Mouse (Mus musculus) liver, embryonic 13.5 days (tissue): ENCODE results near the gene Rsph9. TPM values are rescaled to one million over a fixed set of nuclear protein-coding genes. Genes with fewer than 3 reads are reported as not detected.
A peak's percentile ranks its signal among the peaks of the same experiment; 100 is the strongest.

Experiments used
- ATAC-seq: fragments of 200-750 bp; cut with Nextera tagmentation; 2 replicates; pipeline ENCODE4 v1.8.0; 2017; ENCODE audit warnings: low read depth, mild to moderate bottlenecking, moderate number of reproducible peaks, moderate library complexity
- DNase-seq: peaks from one replicate; pipeline ENCODE4 v3.0.0; 2022
- H3K27ac ChIP-seq: fragments of 300-500 bp; sonication (generic); 2 replicates; pipeline ENCODE4 v1.5.1; 2015; ENCODE audit warnings: moderate library complexity, mild to moderate bottlenecking, inconsistent platforms
- H3K27me3 ChIP-seq: fragments of 300-500 bp; sonication (generic); 2 replicates; pipeline ENCODE4 v1.6.1; 2015; ENCODE audit warnings: mild to moderate bottlenecking, inconsistent platforms
- H3K36me3 ChIP-seq: fragments of 300-500 bp; sonication (generic); 2 replicates; pipeline ENCODE4 v1.6.1; 2015; ENCODE audit warnings: mild to moderate bottlenecking, inconsistent platforms
- H3K4me1 ChIP-seq: fragments of 300-500 bp; sonication (generic); replicated peaks from 2 replicates; pipeline ENCODE4 v1.6.1; 2015; ENCODE audit warnings: inconsistent platforms
- H3K4me2 ChIP-seq: fragments of 300-500 bp; sonication (generic); 2 replicates; pipeline ENCODE4 v1.6.1; 2015; ENCODE audit warnings: inconsistent platforms, mild to moderate bottlenecking, moderate library complexity
- H3K4me3 ChIP-seq: fragments of 300-500 bp; sonication (generic); replicated peaks from 2 replicates; pipeline ENCODE4 v1.5.1; 2015; ENCODE audit warnings: mild to moderate bottlenecking, inconsistent platforms
- H3K9ac ChIP-seq: fragments of 300-500 bp; sonication (generic); 2 replicates; pipeline ENCODE4 v1.6.1; 2015; ENCODE audit warnings: mild to moderate bottlenecking, inconsistent platforms
- H3K9me3 ChIP-seq: fragments of 300-500 bp; sonication (generic); replicated peaks from 2 replicates; pipeline ENCODE4 v1.6.1; 2016; ENCODE audit warnings: inconsistent platforms
- WGBS: fragments of 180-500 bp; shearing (Covaris S2); methylation state at CpG from one replicate; pipeline ENCODE4 v1.1.7; 2015; ENCODE audit not compliant: insufficient replicate concordance; 5-methylcytosine and 5-hydroxymethylcytosine counted together
- polyA plus RNA-seq: library from polyadenylated mRNA; unstranded; fragments of >200 nt; fragmentation: Nextera tagmentation; extraction: Ambion mirVana; gene quantifications from 2 replicates; pipeline ENCODE4 v1.2.1, GENCODE M21; 2015

Rsph9 gene
- polyA plus RNA-seq, 1 experiment from 2014 or later: 0.96 TPM

DNA sequence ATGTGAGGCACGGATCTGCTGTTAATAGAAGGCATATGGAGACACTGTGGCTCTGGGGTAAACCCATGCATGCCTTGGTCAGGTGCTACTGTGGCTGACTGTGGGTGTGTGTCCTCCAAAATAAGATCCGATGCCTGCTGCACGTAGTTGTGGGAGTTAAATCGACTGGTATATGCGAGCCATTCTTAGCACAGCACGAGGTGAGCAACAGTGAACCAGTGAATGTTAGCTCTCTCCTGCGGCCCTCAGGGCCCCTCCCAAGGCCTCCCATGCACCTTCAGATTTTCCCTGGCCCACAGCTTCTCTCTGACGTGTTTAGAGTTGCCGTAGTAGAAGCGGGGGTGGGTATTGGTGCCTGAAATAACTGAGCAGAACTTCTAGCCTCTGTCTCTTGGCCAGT lies 24.4 kb downstream of the Rsph9 start:
- Histone ChIP-seq H3K9ac (no peak overlapping the region), H3K27ac (no peak overlapping the region), H3K27me3 (no peaks in the 10 kb centered on the region), H3K4me2 (no peak overlapping the region), H3K36me3 (peaks cover 72% of the 10 kb centered on the region), H3K9me3 (no peaks in the 10 kb centered on the region), H3K4me3 (no peak overlapping the region), H3K4me1 (no peaks in the 10 kb centered on the region)
- DNase-seq (no peak), ATAC-seq (no peak)
- 83% methylated on average over 10 of the region's 10 CpGs for WGBS

DNA sequence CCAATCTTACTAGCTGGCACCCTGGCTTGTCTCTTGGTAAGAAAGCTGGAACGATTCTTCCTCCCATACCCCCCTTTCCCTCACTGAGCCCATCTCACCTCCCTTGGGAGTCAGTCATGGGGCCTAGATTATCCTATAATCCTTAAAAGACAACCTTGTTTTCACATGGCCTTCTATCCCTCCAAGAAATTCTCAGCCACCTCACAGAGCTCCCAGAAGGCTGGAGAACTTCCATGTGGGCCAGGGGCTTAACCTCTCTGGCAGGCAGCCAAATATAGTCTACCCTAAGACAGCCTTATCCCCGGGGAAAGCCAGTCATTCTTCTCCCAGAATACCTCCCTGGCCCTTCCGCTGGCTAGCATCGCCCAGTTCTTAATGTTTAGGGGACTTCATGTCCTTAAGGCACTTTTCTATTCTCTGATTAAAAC lies 25.6 kb downstream of the Rsph9 start:
- no peak for DNase-seq
- Histone ChIP-seq H3K9ac (no peak overlapping the region), H3K4me1 (0 out of 2 replicates have a peak, but pooled peaks cover under 1% of the 10 kb centered on the region), H3K27ac (no peak overlapping the region), H3K36me3 (peaks cover 63% of the 10 kb centered on the region), H3K9me3 (no peaks in the 10 kb centered on the region), H3K4me2 (no peak overlapping the region), H3K27me3 (no peaks in the 10 kb centered on the region), H3K4me3 (no peak overlapping the region)
- no peak for ATAC-seq
- WGBS: 82% methylated on average over 4 of the region's 4 CpGs

DNA sequence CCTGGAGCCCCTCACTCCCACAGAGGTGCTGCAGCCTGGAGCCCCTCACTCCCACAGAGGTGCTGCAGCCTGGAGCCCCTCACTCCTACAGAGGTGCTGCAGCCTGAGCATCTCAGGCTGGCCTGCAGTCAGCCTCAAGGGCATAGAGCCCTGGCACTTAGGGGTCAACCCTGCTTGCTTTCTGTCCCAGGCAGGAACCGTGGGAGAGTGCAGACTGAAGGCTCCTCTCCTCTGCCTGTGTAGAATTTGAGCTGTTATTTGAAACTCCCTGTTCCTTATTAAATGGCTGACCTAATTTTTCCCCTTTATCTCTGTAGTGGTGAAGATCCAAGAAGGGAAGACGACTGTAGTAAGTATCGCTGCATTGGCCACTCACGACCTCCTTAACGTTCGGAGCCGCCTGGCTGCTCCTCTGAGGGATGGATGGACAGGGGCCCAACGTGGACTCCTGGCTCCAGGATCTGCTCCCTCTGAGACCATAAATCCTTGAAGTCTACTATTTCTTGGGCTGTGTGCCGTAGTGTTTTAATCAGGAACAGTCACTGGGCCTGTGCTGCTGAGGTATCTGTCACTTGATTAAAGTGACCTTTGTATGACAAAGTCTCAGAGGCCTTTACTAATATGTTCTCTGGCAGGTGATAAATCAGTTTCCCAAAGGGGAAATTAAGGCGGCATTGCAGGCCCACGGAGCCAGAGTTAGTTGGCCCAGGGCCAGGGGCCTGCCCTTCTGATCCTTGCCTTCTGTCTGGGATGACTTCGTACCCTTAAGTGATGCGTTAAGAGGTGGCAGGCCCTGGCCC lies 26.2 kb downstream of the Rsph9 start:
- DNase-seq: no peak
- Histone ChIP-seq H3K36me3 (peaks cover 57% of the 10 kb centered on the region), H3K9me3 (no peaks in the 10 kb centered on the region)

DNA sequence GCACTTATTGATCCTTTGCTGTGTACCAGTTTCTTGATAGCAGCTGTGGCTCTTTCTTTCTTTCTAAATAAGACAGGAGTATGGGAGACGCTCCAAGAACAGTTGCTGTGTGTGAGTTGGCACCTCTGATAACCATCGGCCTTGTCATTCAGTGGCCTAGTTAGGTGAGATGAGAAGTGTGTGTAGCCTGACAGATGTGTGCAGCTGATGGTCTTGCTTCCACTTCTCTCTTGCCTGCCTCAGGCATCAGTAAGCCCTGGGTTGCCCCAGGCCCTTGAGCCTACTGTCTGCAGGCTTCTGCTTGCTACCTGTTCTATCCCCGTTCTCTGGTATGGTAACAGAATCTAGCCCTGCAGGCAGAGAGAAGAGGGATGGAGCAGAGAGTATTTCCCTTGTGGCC lies 27.1 kb downstream of the Rsph9 start:
- Histone ChIP-seq H3K9ac (no peak overlapping the region), H3K4me1 (peaks cover 14% of the 10 kb centered on the region), H3K27ac (no peak overlapping the region), H3K4me2 (no peak overlapping the region), H3K36me3 (peaks cover 47% of the 10 kb centered on the region), H3K9me3 (no peaks in the 10 kb centered on the region), H3K27me3 (no peaks in the 10 kb centered on the region), H3K4me3 (no peak overlapping the region)
- WGBS: 86% methylated on average over 3 of the region's 3 CpGs
- DNase-seq (no peak), ATAC-seq (no peak)

More for the DNA sequence above, 26.2 kb downstream of the Rsph9 start:
- no peaks in the 10 kb centered on the region for H3K27me3 ChIP-seq
- H3K4me2 ChIP-seq: no peak overlapping the region
- no peak overlapping the region for H3K27ac ChIP-seq
- H3K9ac ChIP-seq: no peak overlapping the region
- peaks cover 4% of the 10 kb centered on the region; the same call in 1 of the 2 replicates for H3K4me1 ChIP-seq
- no peak for ATAC-seq
- H3K4me3 ChIP-seq: no peak overlapping the region
- WGBS: 82% methylated on average over 13 of the region's 13 CpGs

DNA sequence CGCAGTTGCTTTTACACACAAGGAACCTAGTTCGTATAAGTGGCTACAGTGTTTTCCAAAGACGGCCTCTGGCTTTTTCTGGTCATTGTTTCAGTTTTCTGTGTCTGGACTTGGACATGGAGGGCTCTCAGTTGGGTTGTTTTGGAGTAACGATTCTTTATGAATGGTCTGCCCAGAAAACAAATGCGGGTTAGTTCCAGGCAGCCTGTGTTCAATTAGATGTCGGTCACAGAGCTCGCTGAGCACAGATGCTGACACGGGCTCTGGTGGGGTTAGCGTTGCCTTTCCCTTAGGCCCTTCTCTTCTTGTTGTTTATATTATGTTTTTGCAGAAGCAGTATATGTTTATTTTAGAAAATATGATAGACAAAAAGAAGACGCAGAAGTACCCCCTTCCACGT lies 27.9 kb downstream of the Rsph9 start:
- ATAC-seq (no peak), DNase-seq (no peak)
- peaks cover 20% of the 10 kb centered on the region for H3K4me1 ChIP-seq
- H3K9ac ChIP-seq: no peak overlapping the region
- H3K27me3 ChIP-seq: no peaks in the 10 kb centered on the region
- 81% methylated on average over 11 of the region's 11 CpGs for WGBS
- H3K9me3 ChIP-seq: no peaks in the 10 kb centered on the region
- H3K36me3 ChIP-seq: peaks cover 45% of the 10 kb centered on the region
- no peak overlapping the region for H3K4me3 ChIP-seq
- H3K27ac ChIP-seq: no peak overlapping the region
- H3K4me2 ChIP-seq: no peak overlapping the region

DNA sequence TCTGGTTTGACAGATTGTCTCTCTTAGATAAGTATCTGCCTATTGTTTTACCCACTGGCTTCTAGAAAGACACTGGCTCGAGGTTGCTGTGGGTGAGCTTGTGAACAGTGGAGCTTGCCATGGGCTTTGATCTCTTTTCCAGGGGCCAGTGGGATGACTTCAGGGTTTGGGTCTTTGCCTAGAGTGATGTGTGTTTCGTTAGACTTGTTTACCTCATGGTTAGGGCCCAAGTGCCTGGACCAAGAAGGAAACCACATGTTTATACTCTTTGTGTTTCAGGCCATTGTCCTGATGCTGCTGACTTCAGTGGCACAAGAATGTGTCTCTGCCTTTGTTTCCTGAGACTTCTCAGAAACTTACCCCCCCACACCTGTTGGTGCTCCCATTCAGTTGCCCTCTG lies 28.5 kb downstream of the Rsph9 start:
- Histone ChIP-seq H3K4me1 (peaks cover 20% of the 10 kb centered on the region), H3K9me3 (no peaks in the 10 kb centered on the region), H3K27ac (no peak overlapping the region), H3K36me3 (peaks cover 43% of the 10 kb centered on the region), H3K9ac (no peak overlapping the region), H3K4me3 (no peak overlapping the region), H3K27me3 (no peaks in the 10 kb centered on the region), H3K4me2 (no peak overlapping the region)
- ATAC-seq: no peak
- no peak for DNase-seq
- WGBS: 55% methylated on average over 2 of the region's 2 CpGs

DNA sequence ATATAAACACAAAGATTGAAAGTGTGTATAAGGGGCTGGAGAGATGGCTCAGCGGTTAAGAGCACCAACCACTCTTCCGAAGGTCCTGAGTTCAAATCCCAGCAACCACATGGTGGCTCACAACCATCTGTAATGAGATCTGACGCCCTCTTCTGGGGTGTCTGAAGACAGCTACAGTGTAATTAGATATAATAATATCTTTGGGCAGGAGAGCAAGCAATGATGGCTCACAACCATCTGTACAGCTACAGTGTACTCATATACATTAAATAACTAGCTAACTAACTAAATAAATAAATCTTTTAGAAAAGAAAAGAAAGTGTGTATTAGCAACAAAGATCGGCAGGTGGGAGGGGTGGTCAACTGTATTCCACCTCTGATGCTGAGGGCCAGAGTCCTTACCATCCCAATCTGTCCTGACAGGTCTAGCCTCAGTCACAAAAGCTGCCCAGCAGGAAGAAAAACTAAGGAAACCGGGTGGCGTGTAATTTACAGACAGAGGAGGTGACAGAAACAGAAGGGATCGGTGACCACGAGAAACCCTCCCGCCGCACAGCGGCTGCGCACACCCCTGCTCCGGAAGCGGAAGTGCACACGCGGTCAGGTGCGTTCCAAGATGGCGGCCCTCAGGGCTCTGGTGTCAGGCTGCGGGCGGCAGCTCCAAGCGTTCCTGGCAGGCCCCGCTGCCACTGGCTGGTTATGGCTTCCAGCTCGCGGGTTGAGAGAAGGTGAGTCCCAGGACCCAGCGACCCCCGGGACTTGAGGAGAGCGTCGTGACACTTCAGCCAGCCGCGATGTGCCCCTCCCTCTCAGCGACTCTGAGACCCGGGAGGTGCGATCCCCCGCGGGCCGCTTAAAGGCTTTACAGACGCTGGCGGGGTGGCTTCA lies 33.4 kb downstream of the Rsph9 start, which contains the start of gene Mrps18a:
Gene Mrps18a (plus strand): TSS at position 585 of the 888 bp plus-strand sequence.
- Histone ChIP-seq H3K4me2 (peak within 1 kb of the TSS; percentile 89), H3K4me3 (peak within 1 kb of the TSS; percentile 91), H3K9ac (peak within 1 kb of the TSS; percentile 82), H3K27ac (peak within 1 kb of the TSS; percentile 66), H3K9me3 (no peaks in the 10 kb centered on the region), H3K4me1 (peaks cover 20% of the 10 kb centered on the region), H3K36me3 (peaks cover 9% of the 10 kb centered on the region; the same call in 1 of the 2 replicates), H3K27me3 (peaks cover 23% of the 10 kb centered on the region)
- ATAC-seq (peak; percentile 90), DNase-seq (peak; percentile 69)
- WGBS: 4% methylated on average over 38 of the region's 38 CpGs

DNA sequence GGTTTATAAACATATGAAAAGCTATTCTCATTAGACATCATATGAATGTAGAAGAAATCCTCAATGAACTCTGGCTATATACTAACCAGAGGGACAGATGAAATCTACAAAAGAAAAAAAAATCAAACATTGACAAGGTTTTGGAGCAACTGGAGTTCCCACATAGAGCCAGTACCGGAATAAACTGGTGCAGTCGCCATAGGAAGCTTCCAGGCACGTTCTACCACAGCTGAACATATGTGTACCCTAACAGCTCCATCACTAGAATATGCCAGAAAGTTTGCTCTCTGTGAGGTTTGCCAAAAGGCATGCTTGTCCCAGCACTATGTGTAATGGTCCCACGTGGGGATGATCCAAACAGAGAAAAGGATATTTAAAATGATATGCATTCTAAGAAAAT lies 35.7 kb downstream of the Rsph9 start:
- Histone ChIP-seq H3K4me3 (no peak overlapping the region), H3K36me3 (no peaks in the 10 kb centered on the region), H3K27ac (no peak overlapping the region), H3K4me2 (no peak overlapping the region), H3K9me3 (no peaks in the 10 kb centered on the region), H3K9ac (no peak overlapping the region), H3K27me3 (peaks cover 23% of the 10 kb centered on the region), H3K4me1 (peaks cover 18% of the 10 kb centered on the region)
- 60% methylated on average over 4 of the region's 4 CpGs for WGBS
- no peak for DNase-seq
- ATAC-seq: no peak

DNA sequence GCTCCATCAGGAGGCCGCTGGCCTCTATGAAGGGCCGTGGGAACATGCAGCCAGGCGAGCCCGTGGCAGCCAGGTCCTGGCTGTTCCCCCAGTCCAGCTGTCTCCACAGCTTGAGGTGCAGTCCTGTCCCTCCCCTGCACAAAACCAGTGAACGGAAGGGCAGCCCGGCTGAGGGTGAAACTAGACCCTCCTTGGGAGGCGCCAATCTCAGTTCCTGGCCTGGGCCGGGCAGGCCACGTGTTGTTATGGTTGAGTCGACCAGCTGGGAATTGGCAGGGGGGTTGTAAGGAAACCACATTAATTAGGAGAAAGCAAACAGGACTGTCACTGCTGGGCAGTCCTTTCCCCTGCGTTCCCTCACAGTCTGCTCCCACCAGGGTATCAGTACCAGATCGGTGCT lies 39.5 kb downstream of the Rsph9 start:
- DNase-seq (no peak), ATAC-seq (no peak)
- Histone ChIP-seq H3K4me2 (no peak overlapping the region), H3K9ac (no peak overlapping the region), H3K36me3 (no peaks in the 10 kb centered on the region), H3K27me3 (peaks cover 21% of the 10 kb centered on the region), H3K27ac (no peak overlapping the region), H3K4me1 (no peaks in the 10 kb centered on the region), H3K4me3 (no peak overlapping the region), H3K9me3 (no peaks in the 10 kb centered on the region)
- 38% methylated on average over 12 of the region's 12 CpGs for WGBS

DNA sequence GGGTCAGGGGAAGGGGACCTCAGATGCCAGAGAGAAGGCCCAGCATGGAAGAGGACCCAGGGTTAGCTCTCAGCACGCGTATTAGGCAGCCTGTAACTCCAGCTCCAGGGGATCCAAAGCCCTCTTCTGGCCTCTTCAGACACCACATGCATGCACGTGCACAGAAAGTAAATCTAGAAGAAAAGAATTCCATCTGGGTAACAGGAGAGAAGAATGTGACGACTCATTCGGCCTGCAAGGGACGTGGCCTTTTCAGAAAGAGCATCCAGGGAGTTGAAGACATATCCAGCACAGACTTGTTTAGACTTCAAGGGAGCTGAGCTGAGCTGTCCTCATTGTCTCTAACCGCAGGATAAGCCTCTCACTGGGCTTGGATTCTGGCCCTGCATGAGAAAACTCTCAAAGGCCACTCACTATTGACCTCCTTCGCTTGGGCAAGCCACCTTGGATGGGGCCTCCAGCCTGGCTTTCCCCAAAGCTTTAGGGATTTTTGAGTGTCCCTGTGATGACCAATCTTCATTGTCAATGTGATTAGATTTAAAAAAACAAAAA lies 41.3 kb downstream of the Rsph9 start:
- no peak for DNase-seq
- H3K27ac ChIP-seq: no peak overlapping the region
- H3K27me3 ChIP-seq: peaks cover 12% of the 10 kb centered on the region
- 0 out of 2 replicates have a peak, but pooled peaks cover 5% of the 10 kb centered on the region for H3K4me1 ChIP-seq
- no peak overlapping the region for H3K9ac ChIP-seq
- H3K4me3 ChIP-seq: no peak overlapping the region
- no peak for ATAC-seq
- no peaks in the 10 kb centered on the region for H3K36me3 ChIP-seq
- no peak overlapping the region for H3K4me2 ChIP-seq
- WGBS: 71% methylated on average over 8 of the region's 8 CpGs
- H3K9me3 ChIP-seq: no peaks in the 10 kb centered on the region

DNA sequence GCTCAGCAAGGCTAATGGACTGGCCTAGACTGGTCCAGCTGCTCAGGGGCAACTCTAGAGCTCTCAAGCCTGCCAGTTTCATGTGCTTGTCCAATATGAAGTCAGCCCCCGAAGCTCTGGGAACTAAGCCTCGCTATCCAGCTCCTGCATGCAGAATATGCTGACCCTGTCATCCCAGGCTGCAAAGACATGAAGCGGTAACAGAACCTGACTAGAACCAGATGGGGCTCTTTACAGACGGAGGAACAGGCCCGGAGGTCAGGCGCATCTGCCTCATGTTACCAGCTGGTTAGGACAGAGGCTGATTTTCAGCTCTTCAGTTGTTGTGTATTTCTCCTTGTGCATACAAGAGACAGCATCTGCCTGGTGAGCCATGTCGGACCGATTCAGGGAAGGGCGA lies 42.1 kb downstream of the Rsph9 start:
- ATAC-seq: no peak
- no peak overlapping the region for H3K9ac ChIP-seq
- H3K27me3 ChIP-seq: peaks cover 7% of the 10 kb centered on the region; the same call in 1 of the 2 replicates
- 81% methylated on average over 9 of the region's 9 CpGs for WGBS
- H3K4me2 ChIP-seq: no peak overlapping the region
- 0 out of 2 replicates have a peak, but pooled peaks cover 5% of the 10 kb centered on the region for H3K4me1 ChIP-seq
- H3K9me3 ChIP-seq: no peaks in the 10 kb centered on the region
- H3K4me3 ChIP-seq: no peak overlapping the region
- no peak for DNase-seq
- H3K27ac ChIP-seq: no peak overlapping the region
- H3K36me3 ChIP-seq: no peaks in the 10 kb centered on the region
